Mouse (Mus musculus): ENCODE results near the gene Scn9a.

Gene Scn9a

GRCm38 (mm10) chr2:66634580-66635359, at the start of gene Scn9a:
Gene Scn9a, minus strand, starts transcription at chr2:66634962.
- DNase-seq (ENCODE audit: low read depth): no peak

- no peak for DNase-seq (ENCODE audit: low read depth)
Observed at GRCm38 (mm10) chr2:66661988-66662387, 27.2 kb upstream of the Scn9a start.

- no peak for DNase-seq (ENCODE audit: low read depth)
Observed at GRCm38 (mm10) chr2:66656430-66656829, 21.7 kb upstream of the Scn9a start.

GRCm38 (mm10) chr2:66655431-66655830, 20.7 kb upstream of the Scn9a start:
- DNase-seq (ENCODE audit: low read depth): no peak

- DNase-seq (ENCODE audit: low read depth): peak; percentile 8
Observed at GRCm38 (mm10) chr2:66644384-66644783, 9.6 kb upstream of the Scn9a start.

GRCm38 (mm10) chr2:66632728-66633127, 2.0 kb downstream of the Scn9a start:
- DNase-seq (ENCODE audit: low read depth): no peak

- no peak for DNase-seq (ENCODE audit: low read depth)
Observed at GRCm38 (mm10) chr2:66611091-66611490, 23.7 kb downstream of the Scn9a start.

- DNase-seq (ENCODE audit: low read depth): no peak
Observed at GRCm38 (mm10) chr2:66597313-66597712, 37.4 kb downstream of the Scn9a start.

- no peak for DNase-seq (ENCODE audit: low read depth)
Observed at GRCm38 (mm10) chr2:66596145-66596544, 38.6 kb downstream of the Scn9a start.

- no peak for DNase-seq (ENCODE audit: low read depth)
Observed at GRCm38 (mm10) chr2:66590151-66590550, 44.6 kb downstream of the Scn9a start.

GRCm38 (mm10) chr2:66580026-66580808, 54.5 kb downstream of the Scn9a start:
- no peak for DNase-seq (ENCODE audit: low read depth)

- DNase-seq (ENCODE audit: low read depth): no peak
Observed at GRCm38 (mm10) chr2:66548254-66548653, 86.5 kb downstream of the Scn9a start.

- DNase-seq (ENCODE audit: low read depth): no peak
Observed at GRCm38 (mm10) chr2:66519966-66520365, 114.8 kb downstream of the Scn9a start.

- no peak for DNase-seq (ENCODE audit: low read depth)
Observed at GRCm38 (mm10) chr2:66511424-66511823, 123.3 kb downstream of the Scn9a start.

- DNase-seq (ENCODE audit: low read depth): no peak
Observed at GRCm38 (mm10) chr2:66508032-66508431, 126.7 kb downstream of the Scn9a start.

GRCm38 (mm10) chr2:66507616-66508015, 127.1 kb downstream of the Scn9a start:
- DNase-seq (ENCODE audit: low read depth): no peak

- no peak for DNase-seq (ENCODE audit: low read depth)
Observed at GRCm38 (mm10) chr2:66502158-66502557, 132.6 kb downstream of the Scn9a start.

- DNase-seq (ENCODE audit: low read depth): no peak
Observed at GRCm38 (mm10) chr2:66494556-66494955, 140.2 kb downstream of the Scn9a start.

GRCm38 (mm10) chr2:66478395-66478794, 156.4 kb downstream of the Scn9a start:
- DNase-seq (ENCODE audit: low read depth): no peak

GRCm38 (mm10) chr2:66473181-66473822, 161.5 kb downstream of the Scn9a start:
- no peak for DNase-seq (ENCODE audit: low read depth)

GRCm38 (mm10) chr2:66465484-66465883, 169.3 kb downstream of the Scn9a start:
- no peak for DNase-seq (ENCODE audit: low read depth)

- no peak for DNase-seq (ENCODE audit: low read depth)
Observed at GRCm38 (mm10) chr2:66464874-66465458, 169.8 kb downstream of the Scn9a start.

Data from induced T-regulatory cell, adult 2 months (primary cell).